Mouse (Mus musculus) lung, postnatal 10 days (tissue): ENCODE results near the gene Pabpn1.

Experiments used
- DNase-seq: peaks from one replicate; pipeline ENCODE4 v3.0.0; 2021

Pabpn1 gene

GRCm38 (mm10) chr14:54892200-54892599, at the start of gene Pabpn1:
Pabpn1 (plus strand) TSS chr14:54892500.
- DNase-seq: no peak

GRCm38 (mm10) chr14:54843461-54843860, 48.8 kb upstream of the Pabpn1 start:
- no peak for DNase-seq

GRCm38 (mm10) chr14:54855726-54856125, 36.6 kb upstream of the Pabpn1 start:
- no peak for DNase-seq

- DNase-seq: no peak
These were observed 35.6 kb upstream of the Pabpn1 start for GRCm38 (mm10) chr14:54856703-54857102.

- no peak for DNase-seq
These were observed 34.4 kb upstream of the Pabpn1 start for GRCm38 (mm10) chr14:54857891-54858290.

GRCm38 (mm10) chr14:54860511-54860910, 31.8 kb upstream of the Pabpn1 start:
- peak; percentile 66 for DNase-seq

GRCm38 (mm10) chr14:54863501-54864312, 28.6 kb upstream of the Pabpn1 start:
- peak; percentile 96 for DNase-seq

GRCm38 (mm10) chr14:54864313-54865036, 27.8 kb upstream of the Pabpn1 start:
- no peak for DNase-seq

- no peak for DNase-seq
These were observed 26.7 kb upstream of the Pabpn1 start for GRCm38 (mm10) chr14:54865626-54866025.

GRCm38 (mm10) chr14:54866268-54866667, 26.0 kb upstream of the Pabpn1 start:
- no peak for DNase-seq

GRCm38 (mm10) chr14:54866936-54867335, 25.4 kb upstream of the Pabpn1 start:
- no peak for DNase-seq

- DNase-seq: no peak
These were observed 24.3 kb upstream of the Pabpn1 start for GRCm38 (mm10) chr14:54868026-54868425.

GRCm38 (mm10) chr14:54870861-54871260, 21.4 kb upstream of the Pabpn1 start, which contains the start of gene Homez:
Homez (minus strand) TSS chr14:54870961.
- no peak for DNase-seq

GRCm38 (mm10) chr14:54874165-54874564, 18.1 kb upstream of the Pabpn1 start:
- DNase-seq: no peak

- peak; percentile 50 for DNase-seq
These were observed 16.3 kb upstream of the Pabpn1 start for GRCm38 (mm10) chr14:54875844-54876538.

- peak; percentile 92 for DNase-seq
These were observed 15.7 kb upstream of the Pabpn1 start for GRCm38 (mm10) chr14:54876539-54877047.

GRCm38 (mm10) chr14:54877048-54877715, 15.1 kb upstream of the Pabpn1 start, which contains the start of gene Ppp1r3e:
Ppp1r3e (minus strand) TSS chr14:54877550.
- DNase-seq: peak; percentile 75

- DNase-seq: peak; percentile 95
These were observed 8.9 kb upstream of the Pabpn1 start, which contains the start of the genes Bcl2l2 and Gm20521 for GRCm38 (mm10) chr14:54883154-54884021. Bcl2l2 (plus strand) TSS chr14:54883377. Gm20521 (plus strand) TSS chr14:54883441.

GRCm38 (mm10) chr14:54884022-54884712, 8.1 kb upstream of the Pabpn1 start:
- no peak for DNase-seq

GRCm38 (mm10) chr14:54885309-54885708, 7.0 kb upstream of the Pabpn1 start:
- DNase-seq: no peak
